Mouse (Mus musculus): ENCODE measurements around the gene Cep57. TPM values are rescaled to one million over a fixed set of nuclear protein-coding genes. Genes with fewer than 3 reads are reported as not detected.

Gene Cep57
- total RNA-seq (2021) = 19.5 and 20.8 TPM in 2 replicates
- long read RNA-seq, experiment 1, transcript Cep57-201 (11 exons, 2,523 nt) = major isoform, 8 of 16 reads
- long read RNA-seq, experiment 1, partial matches to known transcripts = 2 of 16 reads
- long read RNA-seq, experiment 1, other reads (novel, unspliced or antisense) = 5 of 16 reads
- long read RNA-seq, experiment 2, transcript Cep57-201 (11 exons, 2,523 nt) = major isoform, 8 of 10 reads
- long read RNA-seq, experiment 2, partial matches to known transcripts = 1 of 10 reads
- long read RNA-seq, experiment 2, other reads (novel, unspliced or antisense) = 1 of 10 reads

DNA sequence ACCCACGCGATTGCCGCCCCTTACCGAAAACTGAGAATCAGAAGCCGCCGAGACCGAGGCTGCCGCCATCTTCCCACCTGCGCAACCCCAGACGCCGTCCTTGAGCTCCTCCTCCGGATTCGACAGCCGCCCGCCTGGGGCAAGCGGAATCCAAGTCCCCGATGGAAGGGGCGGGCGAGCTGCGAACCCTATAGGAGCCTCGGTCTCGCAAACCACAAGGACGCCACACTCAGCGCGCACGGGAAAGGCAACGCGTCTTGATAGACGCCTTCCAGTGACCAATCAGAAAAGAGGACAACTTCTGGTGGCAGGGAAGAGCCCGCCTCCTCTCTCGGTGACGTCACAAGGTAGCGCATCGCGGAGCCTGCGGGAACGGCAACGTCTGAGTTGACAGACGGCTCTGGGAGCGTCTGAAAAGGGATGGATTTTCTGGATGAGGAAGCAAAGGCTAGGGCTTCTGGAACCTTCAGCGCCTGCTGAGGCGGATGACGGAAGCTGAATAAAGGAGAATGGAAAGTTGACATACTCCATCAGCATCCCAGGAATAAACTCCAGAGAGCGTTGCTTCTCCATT is at the start of gene Cep57:
Gene Cep57 (minus strand): TSS at position 276 of the 574 bp plus-strand sequence.
- DNase-seq = peak; percentile 93

GRCm38 (mm10) chr9:13875340-13875739 is 48.4 kb upstream of the Cep57 start:
- no peak for DNase-seq

GRCm38 (mm10) chr9:13874359-13874758 is 47.5 kb upstream of the Cep57 start:
- DNase-seq = no peak

GRCm38 (mm10) chr9:13871631-13872030 is 44.7 kb upstream of the Cep57 start:
- no peak for DNase-seq

GRCm38 (mm10) chr9:13867646-13868045 is 40.7 kb upstream of the Cep57 start:
- DNase-seq = no peak

DNA sequence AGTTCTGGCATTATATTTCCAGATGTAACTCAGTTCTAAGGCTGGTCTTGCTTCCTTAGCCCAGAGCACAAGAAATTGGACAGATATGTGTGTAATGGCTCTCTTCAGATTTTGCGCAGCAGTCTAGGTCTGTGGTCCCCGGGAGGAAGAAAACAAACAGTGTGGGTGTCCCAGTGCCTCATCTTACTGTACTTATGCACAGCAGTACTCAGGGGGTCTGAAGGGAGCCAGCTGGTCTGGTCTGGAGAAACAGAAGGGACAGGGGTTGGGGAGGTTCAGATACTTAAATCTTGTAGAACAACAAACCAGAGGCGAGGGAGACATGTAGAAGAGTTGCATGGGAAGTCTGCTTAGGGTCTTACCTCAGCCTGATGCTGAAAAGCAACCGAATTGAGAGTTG is 29.9 kb upstream of the Cep57 start:
- no peak for DNase-seq

GRCm38 (mm10) chr9:13856247-13856646 is 29.3 kb upstream of the Cep57 start:
- no peak for DNase-seq

- DNase-seq = no peak
These were observed 27.0 kb upstream of the Cep57 start for GRCm38 (mm10) chr9:13853876-13854275.

DNA sequence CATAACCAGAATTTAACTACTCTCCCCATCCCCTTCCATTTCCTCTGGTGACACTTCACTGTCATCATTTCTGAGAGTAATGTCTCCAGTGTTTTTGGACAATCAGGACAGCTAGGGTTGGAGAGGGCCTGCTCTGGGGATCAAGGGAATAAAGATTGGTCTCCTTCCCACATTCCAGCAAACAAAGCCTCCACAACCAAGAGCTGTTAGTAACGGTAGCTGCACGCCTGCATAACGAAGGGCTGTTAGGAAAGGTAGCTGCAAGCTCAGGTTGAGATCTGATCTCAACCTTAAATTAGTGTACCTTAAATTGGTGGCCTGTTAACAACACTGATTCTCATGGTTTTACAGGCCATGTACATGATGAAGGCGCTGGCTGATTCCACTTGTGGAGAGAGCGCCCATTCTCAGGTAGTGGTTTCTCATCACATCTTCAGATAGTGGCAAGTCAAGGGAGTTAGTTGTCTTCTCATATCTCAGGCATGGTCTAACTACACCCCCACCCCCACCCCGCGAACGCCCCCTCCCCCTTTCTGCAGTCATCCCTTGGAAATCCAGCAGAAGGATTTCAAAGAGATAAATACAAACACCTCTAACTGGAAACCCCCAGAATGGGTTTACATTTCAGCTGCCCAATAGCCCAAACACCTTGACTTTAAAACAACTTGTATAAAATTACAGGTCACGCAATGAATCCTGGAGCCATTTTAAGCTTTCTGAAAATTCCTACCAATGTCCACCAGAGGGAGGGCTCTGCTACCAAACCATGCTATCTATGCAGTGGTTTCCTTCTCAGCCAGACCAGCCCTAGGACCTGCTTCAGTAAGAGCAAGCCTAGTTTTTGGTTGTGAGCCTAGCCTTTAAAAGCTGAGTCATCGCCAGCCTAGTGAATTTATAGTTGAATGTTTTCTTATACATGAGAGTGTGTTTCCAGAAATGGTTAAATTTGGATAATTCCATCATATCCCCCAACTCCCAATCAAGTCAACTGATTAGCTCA is 21.9 kb upstream of the Cep57 start:
- peak; percentile 54 for DNase-seq

DNA sequence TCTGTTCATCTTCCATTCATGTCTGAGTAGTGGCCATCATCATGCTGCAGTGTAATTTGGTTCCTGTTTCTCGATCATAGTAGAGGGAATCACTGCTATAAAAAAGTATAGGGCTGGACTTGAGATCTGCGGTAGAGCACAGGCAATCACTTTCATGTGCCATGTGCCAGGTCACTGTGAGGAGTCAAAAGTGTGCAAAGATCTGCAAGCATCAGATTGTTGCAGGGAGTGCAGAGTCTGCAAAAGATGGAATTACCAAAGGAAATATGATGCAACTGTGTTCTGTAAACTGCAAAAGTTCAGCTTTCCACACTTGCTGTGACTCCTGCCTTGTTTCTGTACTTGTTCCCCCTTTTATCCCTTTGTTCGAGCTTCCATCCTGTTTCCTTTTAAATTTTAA is 20.7 kb upstream of the Cep57 start:
- no peak for DNase-seq

GRCm38 (mm10) chr9:13836726-13837125 is 9.8 kb upstream of the Cep57 start:
- no peak for DNase-seq

DNA sequence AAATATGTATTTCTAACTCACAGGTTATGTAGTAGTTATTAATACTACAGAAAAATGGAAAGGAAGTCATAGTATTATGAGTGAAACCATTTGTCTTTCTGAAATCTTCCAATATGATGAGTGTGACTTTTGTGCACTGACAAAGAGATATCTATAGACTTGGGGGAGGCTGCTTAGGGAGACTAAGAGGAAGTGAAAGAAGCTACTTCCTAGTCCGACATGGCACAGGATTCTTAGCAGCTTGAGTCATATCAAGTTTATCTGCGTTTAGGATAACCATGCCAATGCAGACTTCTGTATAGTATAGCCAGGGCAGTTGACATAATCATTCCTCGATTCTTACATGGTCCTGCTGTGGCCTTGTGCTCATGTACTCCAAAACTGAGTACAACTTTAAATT is 8.3 kb upstream of the Cep57 start:
- no peak for DNase-seq

DNA sequence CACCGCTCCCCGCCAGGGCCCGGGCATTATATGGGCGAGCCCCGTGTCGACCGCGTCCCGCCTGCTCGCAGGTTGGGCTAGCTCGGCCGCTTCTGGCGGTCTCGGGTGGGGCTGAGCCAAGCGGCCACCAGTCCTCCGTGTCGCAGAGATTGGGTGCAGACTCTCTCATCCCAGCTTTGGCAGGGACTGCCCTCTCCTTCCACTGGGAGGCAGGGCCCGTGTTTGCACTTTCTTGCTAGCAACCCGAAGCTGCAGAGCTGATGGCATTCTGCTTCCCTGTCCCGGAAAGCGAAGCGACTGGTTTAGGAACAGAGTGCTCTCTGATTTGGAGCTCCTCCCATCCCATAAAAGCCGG is 1.2 kb upstream of the Cep57 start:
- peak; percentile 80 for DNase-seq

DNA sequence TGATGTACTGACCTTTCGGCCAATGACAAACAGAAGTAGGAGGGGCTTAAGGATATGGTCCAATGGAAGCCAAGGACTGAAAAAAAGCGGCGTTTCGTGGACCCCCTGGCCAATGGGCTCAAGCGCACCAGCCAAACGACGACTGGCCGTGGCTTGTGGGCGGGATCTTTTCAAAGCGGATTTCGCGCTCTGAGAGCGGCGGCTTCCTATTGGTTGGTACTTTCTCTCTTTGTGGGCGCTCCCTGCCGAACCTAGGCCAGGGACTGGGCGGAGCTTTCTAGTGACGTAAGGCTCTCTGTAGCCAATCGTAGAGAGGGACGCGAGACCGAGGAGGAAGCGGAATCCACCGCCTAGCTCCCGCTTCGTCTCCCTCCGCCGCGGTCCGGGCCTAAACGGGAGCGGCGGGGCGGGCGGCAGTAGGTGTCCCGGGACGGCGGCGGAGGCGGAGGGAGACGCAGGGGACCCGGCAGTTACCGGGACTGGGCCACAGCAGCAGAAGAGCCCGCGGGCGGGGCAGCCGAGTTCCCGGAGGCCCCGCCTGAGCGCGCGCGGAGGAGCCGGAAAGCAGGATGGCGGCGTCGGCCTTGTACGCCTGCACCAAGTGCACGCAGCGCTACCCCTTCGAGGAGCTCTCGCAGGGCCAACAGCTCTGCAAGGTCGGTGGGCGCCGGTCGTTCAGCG is 639 bp upstream of the Cep57 start, which contains the start of gene Fam76b:
Gene Fam76b (plus strand): TSS at position 311 of the 681 bp plus-strand sequence.
- peak; percentile 99 for DNase-seq

- DNase-seq = peak; percentile 78
These were observed 509 bp downstream of the Cep57 start for GRCm38 (mm10) chr9:13826391-13826805.

DNA sequence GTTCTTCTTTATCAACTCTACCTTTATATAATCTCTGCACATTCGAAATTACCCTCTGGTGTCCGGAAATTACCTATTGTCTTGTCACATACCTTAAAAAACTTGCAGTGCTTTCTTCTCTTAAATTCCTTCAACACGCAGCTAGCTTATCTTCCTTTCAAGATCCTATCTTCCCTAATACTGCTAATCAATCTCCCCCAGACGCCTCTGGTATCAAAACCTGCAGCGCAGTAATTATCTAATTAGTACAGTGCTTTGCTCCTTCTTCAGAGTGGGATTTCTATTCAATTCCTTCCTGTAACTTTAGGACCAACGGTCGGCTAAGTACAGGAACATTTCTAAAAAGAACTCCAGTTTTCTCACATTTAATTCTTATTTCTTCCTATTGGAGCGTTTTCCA is 1.0 kb downstream of the Cep57 start:
- no peak for DNase-seq

DNA sequence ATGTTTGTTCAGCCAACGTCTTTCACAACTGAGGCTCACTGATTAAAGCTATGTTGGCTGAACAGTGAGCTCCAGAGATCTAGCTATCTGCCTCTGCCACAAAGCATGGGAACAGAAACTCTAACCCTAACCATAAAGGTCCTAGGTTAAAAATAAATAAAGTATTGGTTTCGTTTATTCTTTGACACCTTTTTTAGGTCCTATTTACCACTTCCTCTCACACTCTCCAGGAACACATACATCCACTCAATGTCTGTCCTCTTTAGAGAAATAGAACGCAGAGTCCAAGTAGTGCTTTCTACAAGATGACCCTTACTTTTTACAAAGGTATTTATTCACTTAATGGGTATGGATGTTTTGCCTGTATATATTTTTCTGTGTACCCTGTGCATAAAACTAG is 6.1 kb downstream of the Cep57 start:
- no peak for DNase-seq

DNA sequence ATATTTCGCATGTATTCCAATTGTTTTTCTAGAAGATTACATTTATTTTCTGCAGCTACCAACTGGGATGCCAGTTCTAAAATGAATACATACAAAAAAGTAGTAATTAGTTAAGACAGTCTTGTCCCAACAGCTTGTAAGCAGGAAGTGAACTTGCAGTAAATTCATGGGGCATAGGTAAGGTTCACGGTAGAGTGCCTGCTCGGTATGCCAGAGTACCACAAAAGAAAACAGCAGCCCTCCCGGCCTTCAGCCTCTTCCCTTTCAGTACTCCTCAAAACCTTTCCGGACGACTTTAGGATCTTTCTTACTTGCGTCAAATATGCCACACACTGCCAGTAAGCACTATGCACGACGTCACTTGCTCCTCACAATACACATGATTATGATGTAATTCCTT is 8.5 kb downstream of the Cep57 start:
- DNase-seq = no peak

DNA sequence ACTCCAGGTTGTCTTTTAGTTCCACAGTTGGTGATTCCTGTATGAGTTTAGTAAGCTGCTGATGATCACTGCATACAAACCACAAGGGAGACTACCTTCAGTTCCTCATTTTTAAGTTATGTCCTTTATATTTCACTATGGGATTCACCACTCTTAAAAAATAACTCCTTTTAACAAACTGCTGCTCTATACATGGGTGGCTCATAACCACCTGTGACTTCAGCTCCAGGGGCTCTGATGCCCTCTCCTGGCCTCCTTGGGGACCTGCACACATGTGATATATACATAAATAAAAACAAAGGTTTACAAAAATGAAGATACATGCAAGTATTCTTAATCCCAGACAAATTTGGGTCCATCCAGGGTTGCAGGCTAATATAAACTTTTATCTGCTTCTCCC is 17.0 kb downstream of the Cep57 start:
- peak; percentile 28 for DNase-seq

- DNase-seq = no peak
These were observed 19.2 kb downstream of the Cep57 start for GRCm38 (mm10) chr9:13807657-13808056.

DNA sequence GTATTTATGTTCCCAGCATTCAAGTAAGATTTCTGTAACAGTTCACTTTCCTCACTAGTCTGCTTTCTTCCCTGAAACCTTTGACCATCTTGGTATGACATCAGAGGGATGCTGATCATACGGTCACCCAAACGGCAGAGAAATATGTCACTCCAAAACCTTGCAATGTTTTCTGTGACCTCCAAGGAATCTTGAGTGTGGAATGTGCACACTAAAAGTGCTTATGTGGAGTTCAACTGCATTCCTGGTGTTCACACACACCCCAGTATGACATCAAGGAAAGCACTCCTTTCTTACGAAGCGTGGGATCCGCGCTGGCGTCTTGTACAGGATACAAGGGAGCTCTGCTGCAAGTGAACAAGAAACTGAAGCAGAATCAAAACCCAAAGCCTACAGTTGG is 20.1 kb downstream of the Cep57 start:
- DNase-seq = no peak

DNA sequence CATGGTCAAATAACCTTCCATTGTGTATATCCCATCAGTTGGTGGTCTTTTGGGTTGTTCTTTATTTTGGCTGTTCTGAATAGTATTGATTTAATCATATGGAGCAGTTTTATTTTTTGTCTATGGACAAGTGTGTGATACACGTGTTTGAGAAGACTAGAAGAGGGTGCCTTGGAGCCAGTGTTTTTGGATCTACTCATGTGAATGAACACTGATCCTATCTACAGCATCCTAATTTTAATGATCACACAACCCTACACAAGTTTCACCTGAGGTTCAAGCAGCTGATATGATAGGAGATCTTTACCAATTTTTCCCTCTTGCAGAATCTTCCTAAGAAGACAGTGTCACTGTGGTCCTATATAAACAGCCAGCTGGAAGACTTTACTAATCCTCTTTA is 22.4 kb downstream of the Cep57 start:
- DNase-seq = no peak
